Mouse (Mus musculus): Measurements from ENCODE around the gene Slc30a5. TPM values are rescaled to one million over a fixed set of nuclear protein-coding genes. Genes with fewer than 3 reads are reported as not detected.
"Not testable (repeated sequence)": the region's sequence is repeated elsewhere in the genome, so short reads cannot be mapped to it uniquely, and the experiment has no call there.

Slc30a5 gene
- polyA plus RNA-seq, 1 experiment from 2014 or later: 50.6 TPM

- no peak for ATAC-seq (ENCODE audit: insufficient number of reproducible peaks, insufficient read depth, low FRiP score, low TSS enrichment, low read depth)
- Histone ChIP-seq H3K4me3 (no peak overlapping the region), H3K4me2 (no peak overlapping the region), H3K36me3 (no peaks in the 10 kb centered on the region), H3K9ac (no peak overlapping the region), H3K4me1 (no peaks in the 10 kb centered on the region), H3K27ac (no peak overlapping the region), H3K27me3 (no peaks in the 10 kb centered on the region), H3K9me3 (no peaks in the 10 kb centered on the region)
- 75% methylated on average over 6 of the region's 6 CpGs for WGBS
Measured at GRCm38 (mm10) chr13:100866311-100866710, 33.1 kb upstream of the Slc30a5 start.

- no peak overlapping the region for H3K4me3 ChIP-seq
- no peaks in the 10 kb centered on the region for H3K9me3 ChIP-seq
- no peak for ATAC-seq (ENCODE audit: insufficient number of reproducible peaks, insufficient read depth, low FRiP score, low TSS enrichment, low read depth)
Measured at GRCm38 (mm10) chr13:100865744-100866143, 32.5 kb upstream of the Slc30a5 start.

GRCm38 (mm10) chr13:100863914-100864313 is 30.7 kb upstream of the Slc30a5 start:
- not testable (repeated sequence) for H3K36me3 ChIP-seq; ATAC-seq (ENCODE audit: insufficient number of reproducible peaks, insufficient read depth, low FRiP score, low TSS enrichment, low read depth); H3K9ac ChIP-seq; H3K27me3 ChIP-seq; H3K4me2 ChIP-seq; H3K27ac ChIP-seq; H3K4me3 ChIP-seq; H3K9me3 ChIP-seq; H3K4me1 ChIP-seq
- WGBS: 86% methylated on average over 1 of the region's 1 CpGs

More at GRCm38 (mm10) chr13:100865744-100866143, 32.5 kb upstream of the Slc30a5 start:
- Histone ChIP-seq H3K9ac (no peak overlapping the region), H3K4me1 (no peaks in the 10 kb centered on the region), H3K4me2 (no peak overlapping the region), H3K27ac (no peak overlapping the region), H3K27me3 (no peaks in the 10 kb centered on the region), H3K36me3 (no peaks in the 10 kb centered on the region)

- no peaks in the 10 kb centered on the region for H3K9me3 ChIP-seq
- no peak overlapping the region for H3K4me2 ChIP-seq
- no peak overlapping the region for H3K4me3 ChIP-seq
- no peaks in the 10 kb centered on the region for H3K36me3 ChIP-seq
- no peak overlapping the region for H3K9ac ChIP-seq
- no peaks in the 10 kb centered on the region for H3K4me1 ChIP-seq
- no peak for ATAC-seq (ENCODE audit: insufficient number of reproducible peaks, insufficient read depth, low FRiP score, low TSS enrichment, low read depth)
- no peaks in the 10 kb centered on the region for H3K27me3 ChIP-seq
- no peak overlapping the region for H3K27ac ChIP-seq
- 82% methylated on average over 7 of the region's 7 CpGs for WGBS
Measured at GRCm38 (mm10) chr13:100859117-100859516, 25.9 kb upstream of the Slc30a5 start.

GRCm38 (mm10) chr13:100854174-100854573 is 20.9 kb upstream of the Slc30a5 start:
- Histone ChIP-seq H3K27ac (no peak overlapping the region), H3K27me3 (no peaks in the 10 kb centered on the region), H3K9me3 (no peaks in the 10 kb centered on the region), H3K9ac (no peak overlapping the region), H3K4me1 (no peaks in the 10 kb centered on the region), H3K36me3 (no peaks in the 10 kb centered on the region), H3K4me3 (no peak overlapping the region), H3K4me2 (no peak overlapping the region)
- ATAC-seq (ENCODE audit: insufficient number of reproducible peaks, insufficient read depth, low FRiP score, low TSS enrichment, low read depth): no peak
- 53% methylated on average over 4 of the region's 4 CpGs for WGBS

GRCm38 (mm10) chr13:100853120-100853519 is 19.9 kb upstream of the Slc30a5 start:
- ATAC-seq (ENCODE audit: insufficient number of reproducible peaks, insufficient read depth, low FRiP score, low TSS enrichment, low read depth): no peak
- Histone ChIP-seq H3K4me2 (no peak overlapping the region), H3K36me3 (no peaks in the 10 kb centered on the region), H3K9me3 (no peaks in the 10 kb centered on the region), H3K27me3 (no peaks in the 10 kb centered on the region), H3K9ac (no peak overlapping the region), H3K27ac (no peak overlapping the region), H3K4me3 (no peak overlapping the region), H3K4me1 (no peaks in the 10 kb centered on the region)
- WGBS: 77% methylated on average over 3 of the region's 3 CpGs

- H3K9me3 ChIP-seq: no peaks in the 10 kb centered on the region
- H3K4me2 ChIP-seq: no peak overlapping the region
- no peaks in the 10 kb centered on the region for H3K4me1 ChIP-seq
- no peaks in the 10 kb centered on the region for H3K36me3 ChIP-seq
- no peak for ATAC-seq (ENCODE audit: insufficient number of reproducible peaks, insufficient read depth, low FRiP score, low TSS enrichment, low read depth)
- no peak overlapping the region for H3K9ac ChIP-seq
- no peak overlapping the region for H3K27ac ChIP-seq
- no peaks in the 10 kb centered on the region for H3K27me3 ChIP-seq
- H3K4me3 ChIP-seq: no peak overlapping the region
- 88% methylated on average over 3 of the region's 3 CpGs for WGBS
Measured at GRCm38 (mm10) chr13:100849137-100849536, 15.9 kb upstream of the Slc30a5 start.

GRCm38 (mm10) chr13:100846891-100847579 is 13.8 kb upstream of the Slc30a5 start:
- H3K27ac ChIP-seq: no peak overlapping the region
- 54% methylated on average over 21 of the region's 21 CpGs for WGBS
- peak overlapping the region; percentile 46 for H3K4me2 ChIP-seq
- no peaks in the 10 kb centered on the region for H3K4me1 ChIP-seq
- H3K36me3 ChIP-seq: no peaks in the 10 kb centered on the region
- H3K9ac ChIP-seq: no peak overlapping the region
- H3K27me3 ChIP-seq: no peaks in the 10 kb centered on the region
- peak overlapping the region; percentile 17; the same call in 1 of the 2 replicates for H3K4me3 ChIP-seq
- no peaks in the 10 kb centered on the region for H3K9me3 ChIP-seq
- ATAC-seq (ENCODE audit: insufficient number of reproducible peaks, insufficient read depth, low FRiP score, low TSS enrichment, low read depth): no peak

- Histone ChIP-seq H3K9ac (no peak overlapping the region), H3K4me1 (no peaks in the 10 kb centered on the region), H3K9me3 (no peaks in the 10 kb centered on the region), H3K4me3 (no peak overlapping the region), H3K27ac (no peak overlapping the region), H3K36me3 (no peaks in the 10 kb centered on the region), H3K27me3 (no peaks in the 10 kb centered on the region), H3K4me2 (no peak overlapping the region)
- no peak for ATAC-seq (ENCODE audit: insufficient number of reproducible peaks, insufficient read depth, low FRiP score, low TSS enrichment, low read depth)
- 80% methylated on average over 8 of the region's 8 CpGs for WGBS
Measured at GRCm38 (mm10) chr13:100846254-100846653, 13.0 kb upstream of the Slc30a5 start.

- Histone ChIP-seq H3K4me3 (no peak overlapping the region), H3K36me3 (no peaks in the 10 kb centered on the region), H3K9me3 (no peaks in the 10 kb centered on the region), H3K27ac (no peak overlapping the region), H3K4me1 (no peaks in the 10 kb centered on the region), H3K9ac (no peak overlapping the region), H3K27me3 (no peaks in the 10 kb centered on the region), H3K4me2 (no peak overlapping the region)
- WGBS: 76% methylated on average over 2 of the region's 2 CpGs
- ATAC-seq (ENCODE audit: insufficient number of reproducible peaks, insufficient read depth, low FRiP score, low TSS enrichment, low read depth): no peak
Measured at GRCm38 (mm10) chr13:100843944-100844343, 10.7 kb upstream of the Slc30a5 start.

- H3K36me3 ChIP-seq: no peaks in the 10 kb centered on the region
- no peak overlapping the region for H3K27ac ChIP-seq
- H3K4me1 ChIP-seq: no peaks in the 10 kb centered on the region
- no peak; the same call in 1 of the 2 replicates for ATAC-seq (ENCODE audit: insufficient number of reproducible peaks, insufficient read depth, low FRiP score, low TSS enrichment, low read depth)
- no peak overlapping the region for H3K9ac ChIP-seq
- H3K4me3 ChIP-seq: no peak overlapping the region
- H3K9me3 ChIP-seq: no peaks in the 10 kb centered on the region
- no peak overlapping the region for H3K4me2 ChIP-seq
- WGBS: 70% methylated on average over 7 of the region's 7 CpGs
- H3K27me3 ChIP-seq: no peaks in the 10 kb centered on the region
Measured at GRCm38 (mm10) chr13:100843016-100843725, 9.9 kb upstream of the Slc30a5 start.

GRCm38 (mm10) chr13:100841741-100842140 is 8.5 kb upstream of the Slc30a5 start:
- Histone ChIP-seq H3K9me3 (no peaks in the 10 kb centered on the region), H3K9ac (no peak overlapping the region), H3K4me1 (no peaks in the 10 kb centered on the region), H3K4me2 (no peak overlapping the region), H3K4me3 (no peak overlapping the region), H3K27me3 (no peaks in the 10 kb centered on the region), H3K27ac (no peak overlapping the region), H3K36me3 (no peaks in the 10 kb centered on the region)
- 71% methylated on average over 6 of the region's 6 CpGs for WGBS
- ATAC-seq (ENCODE audit: insufficient number of reproducible peaks, insufficient read depth, low FRiP score, low TSS enrichment, low read depth): no peak

Data from embryonic facial prominence, embryonic 13.5 days (tissue).